Mouse (Mus musculus): ENCODE measurements around the gene Lpo. TPM values are rescaled to one million over a fixed set of nuclear protein-coding genes. Genes with fewer than 3 reads are reported as not detected.

Lpo gene
- polyA plus RNA-seq, 1 experiment from 2014 or later = 4.5 TPM

- Histone ChIP-seq H3K9ac (ENCODE audit: low read depth, low read length) (no peak overlapping the region), H3K4me1 (ENCODE audit: control insufficient read depth, insufficient read depth, low read depth, low read length) (peaks cover 14% of the 10 kb centered on the region), H3K9me3 (ENCODE audit: control insufficient read depth, low read length) (no peaks in the 10 kb centered on the region), H3K4me3 (ENCODE audit: low read length) (no peak overlapping the region), H3K27me3 (replicated peaks; ENCODE audit: control insufficient read depth, insufficient read depth, low read length) (no peaks in the 10 kb centered on the region), H3K36me3 (ENCODE audit: control insufficient read depth, insufficient read depth, low read length) (no peaks in the 10 kb centered on the region), H3K27ac (ENCODE audit: low read depth, low read length) (no peak overlapping the region), H3K4me2 (ENCODE audit: low read length) (no peak overlapping the region)
- 83% methylated on average over 7 of the region's 7 CpGs for WGBS
- ATAC-seq = no peak
Measured at GRCm38 (mm10) chr11:87758161-87758911, 69.8 kb downstream of the Lpo start.

DNA sequence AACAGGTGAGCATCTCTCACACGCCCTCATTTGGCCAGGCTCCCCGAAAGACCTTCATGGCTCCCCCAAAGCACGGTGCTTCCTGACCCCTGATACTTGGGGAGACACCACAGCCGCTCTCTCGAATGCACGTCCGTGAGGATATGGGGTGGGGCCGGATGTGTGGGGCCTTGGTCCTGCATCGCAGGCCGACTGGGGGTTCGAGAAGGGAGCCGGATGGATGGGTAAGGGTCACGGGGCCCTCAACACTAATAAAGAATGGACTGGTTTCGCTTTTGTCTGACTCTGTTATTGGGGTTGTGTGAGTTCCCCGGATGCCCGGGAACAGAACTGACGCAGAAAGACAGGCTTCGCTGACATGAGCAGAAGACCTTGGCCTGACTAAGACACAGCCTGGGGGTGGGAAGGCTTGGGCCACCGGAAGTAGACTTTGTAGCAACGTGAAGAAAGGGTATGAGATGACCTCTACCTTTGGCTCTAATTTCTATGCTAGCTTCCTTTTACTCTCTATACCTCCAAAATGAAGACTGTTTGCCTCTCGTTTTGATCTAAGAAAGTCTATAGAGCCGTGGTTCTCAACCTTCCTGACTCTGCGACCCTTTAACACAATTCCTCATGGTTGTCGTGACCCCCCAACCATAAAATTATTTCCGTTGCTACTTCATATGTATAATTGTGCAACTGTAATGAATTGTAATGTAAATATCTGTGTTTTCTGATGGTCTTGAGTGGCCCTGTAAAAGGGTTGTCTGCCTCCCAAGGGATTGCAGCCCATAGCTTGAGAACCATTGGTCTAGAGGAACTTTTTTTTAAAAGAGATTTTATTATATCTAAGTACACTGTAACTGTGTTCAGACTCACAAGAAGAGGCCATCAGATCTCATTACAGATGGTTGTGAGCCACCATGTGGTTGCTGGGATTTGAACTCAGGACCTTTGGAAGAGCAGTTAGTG is 70.8 kb downstream of the Lpo start:
- Histone ChIP-seq H3K9me3 (ENCODE audit: control insufficient read depth, low read length) (no peaks in the 10 kb centered on the region), H3K4me2 (ENCODE audit: low read length) (no peak overlapping the region), H3K9ac (ENCODE audit: low read depth, low read length) (no peak overlapping the region), H3K4me1 (ENCODE audit: control insufficient read depth, insufficient read depth, low read depth, low read length) (peaks cover 10% of the 10 kb centered on the region), H3K4me3 (ENCODE audit: low read length) (no peak overlapping the region), H3K27me3 (replicated peaks; ENCODE audit: control insufficient read depth, insufficient read depth, low read length) (no peaks in the 10 kb centered on the region), H3K27ac (ENCODE audit: low read depth, low read length) (no peak overlapping the region), H3K36me3 (ENCODE audit: control insufficient read depth, insufficient read depth, low read length) (no peaks in the 10 kb centered on the region)
- 93% methylated on average over 25 of the region's 25 CpGs for WGBS
- ATAC-seq = no peak

MicroRNAs within 50 kb of the gene (microRNA counts, 519-probe panel; counts per million panel counts)
- microRNA mmu-miR-142-3p (2,674 counts per million, percentile 71 among the panel's probes with 10 or more counts), microRNA mmu-miR-142-5p (3,117 counts per million, percentile 83 among the panel's probes with 10 or more counts)

Small RNAs within 50 kb of the gene (microRNA-seq; reads per million reads assigned to microRNA genes)
- not detected for gene Mir142
- not detected for gene Mir142b

Other genes starting within 250 kb of the Lpo start
- 40.3 and 51.6 TPM in 2 replicates for gene Mtmr4, start 236.1 kb downstream of the Lpo start, polyA plus RNA-seq (2015; fragmentation: Nextera tagmentation; extraction: Ambion mirVana)
- 0.34 and 0.45 TPM in 2 replicates for gene Hsf5, start 211.1 kb downstream of the Lpo start, polyA plus RNA-seq (2015; fragmentation: Nextera tagmentation; extraction: Ambion mirVana)
- 0.71 and 1.5 TPM in 2 replicates for gene Rnf43, start 165.6 kb downstream of the Lpo start, polyA plus RNA-seq (2015; fragmentation: Nextera tagmentation; extraction: Ambion mirVana)
- 121 and 130 TPM in 2 replicates for gene Supt4a, start 90.7 kb downstream of the Lpo start, polyA plus RNA-seq (2015; fragmentation: Nextera tagmentation; extraction: Ambion mirVana)
- 38.4 and 46.1 TPM in 2 replicates for gene Tspoap1, start 67.7 kb downstream of the Lpo start, polyA plus RNA-seq (2015; fragmentation: Nextera tagmentation; extraction: Ambion mirVana)
- 0.10 and 0.45 TPM in 2 replicates for gene Mpo, start 34.7 kb downstream of the Lpo start, polyA plus RNA-seq (2015; fragmentation: Nextera tagmentation; extraction: Ambion mirVana)
- 11.3 and 12.2 TPM in 2 replicates for gene Mks1, start 24.9 kb upstream of the Lpo start, polyA plus RNA-seq (2015; fragmentation: Nextera tagmentation; extraction: Ambion mirVana)
- 0.47 and 1.4 TPM in 2 replicates for gene Epx, start 47.2 kb upstream of the Lpo start, polyA plus RNA-seq (2015; fragmentation: Nextera tagmentation; extraction: Ambion mirVana)
- gene Olfr462, start 64.0 kb upstream of the Lpo start, polyA plus RNA-seq (2015; fragmentation: Nextera tagmentation; extraction: Ambion mirVana) = not detected in 2 replicates
- gene Olfr463, start 69.1 kb upstream of the Lpo start, polyA plus RNA-seq (2015; fragmentation: Nextera tagmentation; extraction: Ambion mirVana) = not detected in 2 replicates
- gene Olfr464, start 92.7 kb upstream of the Lpo start, polyA plus RNA-seq (2015; fragmentation: Nextera tagmentation; extraction: Ambion mirVana) = 0.10 and 0.26 TPM in 2 replicates
- 54.5 and 54.6 TPM in 2 replicates for gene Dynll2, start 159.2 kb upstream of the Lpo start, polyA plus RNA-seq (2015; fragmentation: Nextera tagmentation; extraction: Ambion mirVana)
- gene Srsf1, start 219.1 kb upstream of the Lpo start, polyA plus RNA-seq (2015; fragmentation: Nextera tagmentation; extraction: Ambion mirVana) = 168 and 190 TPM in 2 replicates
- gene Vezf1, start 240.0 kb upstream of the Lpo start, polyA plus RNA-seq (2015; fragmentation: Nextera tagmentation; extraction: Ambion mirVana) = 32.3 and 38.9 TPM in 2 replicates

All from hindbrain, embryonic 16.5 days (tissue).